Mouse (Mus musculus) T-helper 17 cell (primary cell): Measurements from ENCODE around the gene Trmt44.

Experiments
- in situ Hi-C, 2 experiments: fragments of 300-600 bp; cut with MboI, MseI; formaldehyde crosslinking; loops; 1 replicate in 1 of 2; 2 replicates in 1 of 2; pipeline ENCODE4 v1.15.1; 2025; ENCODE audit warnings: high pct_unique_total_duplicates in 2 of 2

The Trmt44 gene

GRCm38 (mm10) chr5:35574653-35575599 is at the start of gene Trmt44:
Trmt44 (minus strand) TSS chr5:35575070.
- in situ Hi-C loops, result no loop called here

DNA sequence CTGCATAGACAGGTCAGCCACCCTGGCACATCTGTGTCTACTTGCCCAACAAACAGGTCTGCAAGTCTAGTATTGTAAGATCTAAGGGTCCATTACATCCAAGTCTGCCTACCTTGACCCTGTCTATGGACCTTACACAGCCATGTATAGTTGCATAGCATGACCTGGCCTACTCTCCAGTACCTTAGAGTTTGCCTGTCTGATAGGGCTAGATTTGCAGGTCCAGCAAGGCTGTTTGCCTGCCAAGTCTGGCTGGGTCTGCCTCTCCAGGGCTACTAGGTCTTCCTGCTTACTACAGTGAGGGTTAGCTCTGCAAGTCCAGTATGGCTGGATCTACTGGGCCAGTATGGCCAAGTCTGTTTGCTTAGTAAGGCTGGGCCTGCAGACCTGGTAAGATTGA is 49.0 kb upstream of the Trmt44 start:
- in situ Hi-C loops, result no loop called here

GRCm38 (mm10) chr5:35621114-35621513 is 46.2 kb upstream of the Trmt44 start:
- in situ Hi-C loops, result no loop called here

DNA sequence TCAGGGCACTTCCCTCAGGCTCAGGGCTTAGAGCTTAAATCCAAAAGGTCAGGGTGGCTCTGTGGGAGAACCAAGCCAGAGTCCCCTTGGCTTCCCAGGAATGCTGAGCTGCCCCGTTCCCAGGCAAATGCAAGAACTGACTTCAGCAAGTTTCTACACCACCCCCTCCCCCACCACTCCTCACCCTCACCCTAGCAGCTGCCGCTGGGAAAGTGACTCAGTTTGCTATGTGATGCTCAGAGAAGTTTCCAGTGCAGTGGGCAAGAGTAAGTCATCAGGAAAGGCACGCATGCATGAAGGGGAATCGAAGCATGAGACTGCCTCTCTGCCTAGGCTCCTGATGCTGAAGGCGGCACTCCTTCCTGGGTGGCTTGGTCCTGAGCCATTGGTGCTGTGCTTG is 42.1 kb upstream of the Trmt44 start:
- in situ Hi-C loops, result no loop called here

- in situ Hi-C loops, result no loop called here
Observed at GRCm38 (mm10) chr5:35612722-35613121, 37.9 kb upstream of the Trmt44 start.

DNA sequence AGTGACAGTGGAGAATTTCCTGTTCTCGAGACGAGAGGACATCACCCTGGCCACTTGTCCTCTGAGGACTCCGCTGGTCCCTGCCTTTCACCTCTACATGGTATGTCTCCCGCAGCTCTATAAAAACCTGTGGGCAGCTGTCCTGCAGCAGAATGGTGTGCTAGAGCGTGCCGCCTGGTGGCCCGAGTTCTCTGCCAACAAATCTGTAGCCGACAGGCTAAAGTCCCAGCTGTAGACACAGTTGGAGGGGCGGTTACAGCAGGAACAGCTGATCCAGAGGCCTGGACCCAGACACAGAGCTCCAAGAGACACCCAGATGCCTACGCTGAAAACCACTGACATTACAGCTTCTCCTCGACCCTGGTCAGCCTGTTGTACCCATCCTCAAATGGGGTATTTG is 37.0 kb upstream of the Trmt44 start:
- in situ Hi-C loops, result no loop called here

DNA sequence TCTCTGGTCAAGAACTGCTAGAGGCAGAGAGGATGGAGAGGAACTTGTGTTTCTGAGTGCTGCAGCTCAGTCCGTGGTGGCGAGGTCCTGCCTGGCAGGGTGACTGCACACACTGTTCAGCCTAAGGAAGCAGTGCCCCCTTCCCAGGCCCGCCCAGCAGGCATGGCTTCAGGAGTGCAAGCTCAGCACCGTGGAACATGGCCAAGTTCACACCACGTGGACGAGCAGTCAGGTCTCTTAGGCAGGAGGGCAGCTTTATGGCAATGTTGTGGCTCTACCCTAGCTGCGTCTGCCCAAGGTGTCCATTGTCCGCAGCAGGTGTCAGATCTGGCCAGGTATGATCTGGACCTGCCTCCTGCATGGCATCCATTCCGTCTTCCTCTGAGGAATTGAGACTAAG is 36.3 kb upstream of the Trmt44 start:
- in situ Hi-C loops, result no loop called here

DNA sequence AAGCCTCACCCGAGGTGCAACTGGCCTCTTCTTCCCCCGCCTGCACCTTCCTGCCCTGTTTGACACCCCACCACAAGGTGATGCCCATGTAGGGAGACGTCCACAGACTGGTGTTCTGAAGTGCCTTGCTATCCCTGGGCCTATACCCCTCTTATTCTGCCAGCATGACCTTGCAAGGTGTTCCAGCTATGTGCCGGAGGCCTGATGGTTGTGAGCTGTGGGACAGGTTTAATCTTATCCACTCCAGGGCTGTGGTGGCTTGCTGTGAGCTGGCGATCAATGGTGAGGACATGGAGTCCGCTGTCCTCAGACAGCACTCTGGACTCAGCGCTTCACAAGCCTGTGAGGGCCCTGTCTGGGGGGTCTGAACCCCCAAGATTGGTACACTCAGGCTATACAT is 35.5 kb upstream of the Trmt44 start:
- in situ Hi-C loops, result no loop called here

DNA sequence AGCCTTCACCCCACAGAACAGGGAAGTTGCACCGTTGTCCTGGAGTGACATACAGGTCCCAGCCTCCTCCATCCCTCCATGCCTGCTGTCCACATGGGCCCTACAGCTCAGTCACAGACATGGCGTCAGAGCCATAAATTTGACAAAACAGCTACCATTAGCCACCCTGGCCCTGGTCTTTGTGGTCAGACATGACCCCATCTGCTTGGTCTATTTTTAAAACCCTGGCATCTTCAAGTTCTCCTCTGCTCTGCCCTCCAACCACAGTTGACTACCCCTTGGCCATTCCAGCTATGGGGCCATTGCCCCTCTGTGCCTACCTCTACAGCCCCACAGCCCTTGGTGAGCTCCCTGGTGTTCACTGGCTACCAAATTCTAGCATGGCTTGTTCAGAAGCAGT is 35.1 kb upstream of the Trmt44 start:
- in situ Hi-C loops, result loop anchor here in 1 of 2 experiments (10.0 kb wide), 1 partner anchor 255 kb away; no protein-coding TSS in a partner anchor

GRCm38 (mm10) chr5:35609381-35609780 is 34.5 kb upstream of the Trmt44 start:
- in situ Hi-C loops, result loop anchor here in 1 of 2 experiments (10.0 kb wide), 1 partner anchor 255 kb away; no protein-coding TSS in a partner anchor

DNA sequence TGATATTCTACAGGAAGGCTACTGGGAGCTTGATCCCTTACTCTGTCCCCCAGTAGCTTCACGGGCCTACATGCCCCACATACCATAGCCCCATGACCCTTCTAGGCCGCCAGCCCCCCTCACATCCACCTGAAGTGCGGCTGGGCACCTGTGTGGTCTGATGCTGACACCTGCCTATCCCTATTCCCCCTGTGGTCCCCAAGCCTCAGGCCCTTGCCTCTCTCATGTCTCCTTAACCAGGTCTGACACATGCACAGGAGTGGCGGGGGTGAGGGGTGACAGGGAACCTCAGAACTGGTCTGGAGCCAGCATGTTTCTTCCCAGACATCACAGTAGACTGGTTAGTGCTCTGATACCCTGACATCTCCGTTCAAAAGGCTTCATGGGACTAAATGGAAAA is 33.7 kb upstream of the Trmt44 start:
- in situ Hi-C loops, result loop anchor here in 1 of 2 experiments (10.0 kb wide), 1 partner anchor 256 kb away; no protein-coding TSS in a partner anchor

DNA sequence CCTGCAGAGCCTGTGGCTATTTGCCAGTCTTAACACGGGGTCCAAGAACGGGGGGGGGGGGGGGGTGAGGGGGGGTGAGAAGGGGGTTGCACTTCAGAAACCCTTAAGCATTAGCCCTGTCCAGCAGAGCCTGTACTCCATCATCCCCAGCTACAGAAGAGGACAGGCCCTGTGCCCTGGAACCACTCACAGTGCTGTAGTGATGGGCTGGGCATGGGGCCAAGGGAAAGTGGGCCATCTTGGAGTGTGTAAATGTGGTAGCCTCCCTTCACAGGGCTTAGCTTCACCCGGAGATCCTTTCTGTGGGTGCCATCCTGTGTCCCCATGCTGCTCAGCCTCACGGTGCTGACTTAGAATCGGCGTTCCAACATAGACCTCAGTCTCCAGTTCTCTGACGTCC is 32.9 kb upstream of the Trmt44 start:
- in situ Hi-C loops, result loop anchor here in 1 of 2 experiments (10.0 kb wide), 1 partner anchor 257 kb away; no protein-coding TSS in a partner anchor

- in situ Hi-C loops, result loop anchor here in 1 of 2 experiments (10.0 kb wide), 1 partner anchor 258 kb away; no protein-coding TSS in a partner anchor
Observed at GRCm38 (mm10) chr5:35606800-35607199, 31.9 kb upstream of the Trmt44 start.

DNA sequence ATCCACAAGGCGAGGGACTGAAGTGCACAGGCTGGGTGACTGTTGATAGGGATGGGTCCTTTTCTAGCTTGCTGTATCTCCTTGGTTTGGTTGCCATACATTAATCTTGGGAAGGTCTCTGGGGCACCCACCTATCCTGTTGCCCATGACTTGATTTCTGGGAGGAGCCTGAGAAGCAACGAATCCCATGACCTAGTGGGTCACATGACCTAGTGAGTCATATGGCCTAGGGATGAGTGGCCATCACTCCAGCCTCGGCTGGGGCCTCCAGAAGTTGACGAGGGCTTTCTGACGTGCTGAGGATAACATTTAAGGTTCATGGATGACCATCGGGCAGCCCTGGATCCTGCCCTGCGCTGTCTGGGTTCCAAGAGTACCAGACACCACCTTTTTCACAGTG is 30.5 kb upstream of the Trmt44 start:
- in situ Hi-C loops, result loop anchor here in 1 of 2 experiments (10.0 kb wide), 1 partner anchor 259 kb away; no protein-coding TSS in a partner anchor

DNA sequence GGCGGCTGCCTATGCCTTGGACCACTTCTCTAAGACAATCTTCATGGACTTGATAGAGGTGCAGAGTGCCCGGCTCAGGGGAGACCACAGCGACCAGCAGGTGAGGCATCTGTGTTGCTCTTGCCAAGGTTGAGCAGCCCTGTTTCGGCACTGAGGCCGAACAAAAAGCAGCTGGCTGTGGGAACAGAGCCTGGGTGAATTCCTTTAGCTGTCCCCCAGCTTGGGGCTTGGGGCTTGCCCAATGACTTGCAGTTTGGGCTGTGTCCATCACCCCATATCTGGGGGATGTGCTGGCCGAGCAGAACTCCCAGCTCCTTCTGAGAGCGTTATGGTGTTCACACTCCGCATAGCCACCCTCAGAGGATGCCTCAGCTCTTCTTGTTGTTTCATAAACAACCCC is 26.7 kb upstream of the Trmt44 start:
- in situ Hi-C loops, result loop anchor here in 1 of 2 experiments (10.0 kb wide), 1 partner anchor 263 kb away; no protein-coding TSS in a partner anchor

- in situ Hi-C loops, result loop anchor here in 1 of 2 experiments (10.0 kb wide), 1 partner anchor 265 kb away; no protein-coding TSS in a partner anchor
Observed at GRCm38 (mm10) chr5:35600233-35600632, 25.4 kb upstream of the Trmt44 start.

GRCm38 (mm10) chr5:35596169-35597160 is 21.6 kb upstream of the Trmt44 start:
- in situ Hi-C loops, result loop anchor here in 1 of 2 experiments (5.0 kb wide), 1 partner anchor 96 kb away; no protein-coding TSS in a partner anchor

- in situ Hi-C loops, result loop anchor here in 1 of 2 experiments (5.0 kb wide), 1 partner anchor 97 kb away; no protein-coding TSS in a partner anchor
Observed at GRCm38 (mm10) chr5:35595706-35596105, 20.8 kb upstream of the Trmt44 start.

- in situ Hi-C loops, result loop anchor here (5.0 kb wide), 2 partner anchors 98 to 118 kb away; no protein-coding TSS in a partner anchor
Observed at GRCm38 (mm10) chr5:35594768-35595167, 19.9 kb upstream of the Trmt44 start.

- in situ Hi-C loops, result loop anchor here in 1 of 2 experiments (5.0 kb wide), 1 partner anchor 119 kb away; no protein-coding TSS in a partner anchor
Observed at GRCm38 (mm10) chr5:35593272-35593671, 18.4 kb upstream of the Trmt44 start.

DNA sequence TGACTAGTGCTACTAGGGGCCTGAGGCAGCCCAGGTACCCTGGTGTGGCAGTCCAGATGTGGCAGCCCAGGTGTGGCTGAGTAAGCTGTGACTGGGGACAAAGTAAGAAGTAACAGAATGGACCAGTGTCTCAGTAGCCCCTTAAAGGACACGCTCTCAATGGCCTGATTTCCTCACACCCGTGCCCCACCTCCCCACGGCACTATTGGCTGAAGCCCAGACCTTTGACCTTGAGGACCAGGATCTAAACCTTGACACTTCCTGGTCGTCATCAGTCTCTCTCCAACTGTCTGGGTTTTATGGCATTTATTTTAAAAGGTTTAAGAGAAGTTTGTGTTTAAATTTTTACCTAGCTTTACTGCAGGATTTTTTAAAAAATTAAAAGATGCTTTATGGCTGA is 18.0 kb upstream of the Trmt44 start:
- in situ Hi-C loops, result loop anchor here in 1 of 2 experiments (5.0 kb wide), 1 partner anchor 119 kb away; no protein-coding TSS in a partner anchor
